Mouse (Mus musculus): Measurements from ENCODE around the gene Tmem39a.

Tmem39a gene

GRCm38 (mm10) chr16:38635833-38636390 lies 77.4 kb downstream of the Tmem39a start:
- no peak for DNase-seq (ENCODE audit: low read depth, low spot score)

- DNase-seq (ENCODE audit: low read depth, low spot score), result no peak
Measured at GRCm38 (mm10) chr16:38636682-38637081, 78.2 kb downstream of the Tmem39a start.

GRCm38 (mm10) chr16:38637085-38637484 lies 78.6 kb downstream of the Tmem39a start:
- no peak for DNase-seq (ENCODE audit: low read depth, low spot score)

Data from 3T3-L1 (cell line).